Mouse (Mus musculus) liver, embryonic 12.5 days (tissue): ENCODE data around the gene Kcna6. TPM values are rescaled to one million over a fixed set of nuclear protein-coding genes. Genes with fewer than 3 reads are reported as not detected.

Source experiments
- ATAC-seq: fragments of 200-750 bp; cut with Nextera tagmentation; 2 replicates; pipeline ENCODE4 v1.8.0; 2017; ENCODE audit warnings: moderate number of reproducible peaks, mild to moderate bottlenecking, moderate library complexity
- H3K27ac ChIP-seq: fragments of 300-500 bp; sonication (generic); 2 replicates; pipeline ENCODE4 v1.5.1; 2016; ENCODE audit warnings: mild to moderate bottlenecking
- H3K27me3 ChIP-seq: fragments of 300-500 bp; sonication (generic); replicated peaks from 2 replicates; pipeline ENCODE4 v1.6.1; 2016; ENCODE audit warnings: mild to moderate bottlenecking, moderate library complexity
- H3K36me3 ChIP-seq: fragments of 300-500 bp; sonication (generic); 2 replicates; pipeline ENCODE4 v1.6.1; 2016; ENCODE audit warnings: mild to moderate bottlenecking, moderate library complexity
- H3K4me1 ChIP-seq: fragments of 300-500 bp; sonication (generic); 2 replicates; pipeline ENCODE4 v1.6.1; 2016
- H3K4me2 ChIP-seq: fragments of 300-500 bp; sonication (generic); 2 replicates; pipeline ENCODE4 v1.6.1; 2016; ENCODE audit warnings: mild to moderate bottlenecking, moderate library complexity
- H3K4me3 ChIP-seq: fragments of 300-500 bp; sonication (generic); 2 replicates; pipeline ENCODE4 v1.5.1; 2016; ENCODE audit warnings: mild to moderate bottlenecking, moderate library complexity
- H3K9ac ChIP-seq: fragments of 300-500 bp; sonication (generic); 2 replicates; pipeline ENCODE4 v1.6.1; 2016; ENCODE audit warnings: mild to moderate bottlenecking, moderate library complexity
- H3K9me3 ChIP-seq: fragments of 300-500 bp; sonication (generic); replicated peaks from 2 replicates; pipeline ENCODE4 v1.6.1; 2016; ENCODE audit warnings: mild to moderate bottlenecking, moderate library complexity
- WGBS: fragments of 180-500 bp; shearing (Covaris S2); methylation state at CpG from one replicate; pipeline ENCODE4 v1.1.7; 2016; ENCODE audit not compliant: insufficient replicate concordance; 5-methylcytosine and 5-hydroxymethylcytosine counted together
- polyA plus RNA-seq: library from polyadenylated mRNA; unstranded; fragments of >200 nt; fragmentation: Nextera tagmentation; extraction: Ambion mirVana; gene quantifications from 2 replicates; pipeline ENCODE4 v1.2.1, GENCODE M21; 2016

Kcna6 gene
- polyA plus RNA-seq, 1 experiment from 2014 or later: 0.45 TPM

DNA sequence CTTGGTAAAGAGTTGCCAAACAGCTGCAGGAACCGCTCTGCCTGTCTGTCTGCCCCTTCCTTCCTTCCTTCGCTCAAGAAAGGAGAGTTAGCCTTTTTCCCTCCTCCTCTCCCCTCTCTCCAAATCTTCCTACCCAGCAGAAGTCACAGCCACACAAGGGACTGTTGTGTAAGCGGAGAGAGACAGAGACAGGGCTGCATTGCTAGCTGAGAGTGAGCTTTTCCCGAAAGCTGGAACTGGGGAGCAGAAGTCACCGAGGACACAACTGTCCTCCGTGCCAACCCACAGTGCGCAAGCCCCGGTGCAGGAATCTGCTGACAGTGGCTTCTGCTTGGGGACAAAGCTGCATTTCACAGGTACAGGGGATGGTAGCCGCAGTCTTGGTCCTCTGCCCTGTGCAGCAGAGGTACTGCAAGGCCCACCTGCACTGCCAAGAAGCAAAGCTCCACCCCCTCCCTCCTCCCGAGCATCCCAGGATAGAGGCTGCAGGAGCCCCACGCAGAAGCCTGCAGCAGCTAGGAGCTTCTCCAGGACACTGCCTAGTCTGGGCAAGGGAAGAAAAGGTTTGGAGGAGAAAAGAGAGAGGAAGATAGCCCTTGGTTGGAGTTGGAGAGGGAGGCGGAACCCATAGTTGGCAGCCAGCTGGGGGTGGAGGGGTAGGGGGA, 21.9 kb downstream of the Kcna6 start:
- WGBS: 55% methylated on average over 12 of the region's 12 CpGs
- Histone ChIP-seq H3K9ac (no peak overlapping the region), H3K27ac (no peak overlapping the region), H3K36me3 (no peaks in the 10 kb centered on the region), H3K4me3 (no peak overlapping the region), H3K4me2 (no peak overlapping the region), H3K9me3 (no peaks in the 10 kb centered on the region), H3K4me1 (no peaks in the 10 kb centered on the region), H3K27me3 (0 out of 2 replicates have a peak, but pooled peaks cover 5% of the 10 kb centered on the region)
- ATAC-seq: no peak

DNA sequence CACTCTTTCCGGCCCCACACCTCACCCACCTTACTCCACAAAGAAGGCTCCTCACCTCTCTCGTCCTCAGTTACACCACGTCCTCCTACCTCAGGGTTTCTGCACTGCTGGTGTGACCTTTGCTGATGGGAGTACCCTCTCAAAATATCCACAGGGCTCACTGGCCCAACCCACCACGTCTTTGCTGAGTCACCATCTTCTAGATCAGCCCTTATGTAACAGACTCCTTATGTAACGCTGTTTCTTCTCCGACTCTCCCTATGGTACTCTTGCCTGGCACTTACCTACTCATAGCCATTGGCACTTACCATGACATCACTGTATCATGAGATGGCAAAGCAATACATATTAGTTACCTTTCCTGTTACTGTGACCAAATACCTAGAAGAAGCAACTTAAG, 27.9 kb downstream of the Kcna6 start:
- H3K9ac ChIP-seq: no peak overlapping the region
- WGBS: 63% methylated on average over 6 of the region's 6 CpGs
- H3K36me3 ChIP-seq: no peaks in the 10 kb centered on the region
- H3K4me1 ChIP-seq: no peaks in the 10 kb centered on the region
- no peak overlapping the region for H3K4me3 ChIP-seq
- no peaks in the 10 kb centered on the region for H3K27me3 ChIP-seq
- H3K4me2 ChIP-seq: no peak overlapping the region
- no peak overlapping the region for H3K27ac ChIP-seq
- H3K9me3 ChIP-seq: no peaks in the 10 kb centered on the region
- no peak for ATAC-seq

DNA sequence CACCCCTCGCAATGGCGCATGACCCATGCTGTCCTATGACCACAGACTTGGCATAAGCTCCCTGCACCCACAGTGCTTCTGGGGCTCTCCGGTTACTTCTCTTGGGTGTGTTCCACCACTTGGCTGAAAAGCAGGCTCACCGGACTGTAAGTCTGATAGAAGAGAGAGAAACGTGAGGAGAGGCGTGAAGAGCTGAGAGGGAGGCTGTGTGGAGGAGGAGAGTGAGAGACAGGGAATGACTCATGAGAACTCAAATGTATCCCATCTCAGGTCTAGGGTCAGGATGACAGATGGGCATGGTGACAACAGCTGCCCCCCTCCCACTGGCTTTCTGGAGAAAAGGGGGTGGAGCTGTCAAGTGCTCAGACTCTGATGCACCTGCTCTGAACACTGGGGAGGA, 34.5 kb downstream of the Kcna6 start:
- H3K4me2 ChIP-seq: no peak overlapping the region
- H3K9me3 ChIP-seq: no peaks in the 10 kb centered on the region
- ATAC-seq: no peak
- H3K27me3 ChIP-seq: peaks cover 18% of the 10 kb centered on the region; the same call in 1 of the 2 replicates
- H3K4me1 ChIP-seq: no peaks in the 10 kb centered on the region
- H3K4me3 ChIP-seq: no peak overlapping the region
- H3K36me3 ChIP-seq: no peaks in the 10 kb centered on the region
- H3K9ac ChIP-seq: no peak overlapping the region
- 51% methylated on average over 6 of the region's 6 CpGs for WGBS
- no peak overlapping the region for H3K27ac ChIP-seq

DNA sequence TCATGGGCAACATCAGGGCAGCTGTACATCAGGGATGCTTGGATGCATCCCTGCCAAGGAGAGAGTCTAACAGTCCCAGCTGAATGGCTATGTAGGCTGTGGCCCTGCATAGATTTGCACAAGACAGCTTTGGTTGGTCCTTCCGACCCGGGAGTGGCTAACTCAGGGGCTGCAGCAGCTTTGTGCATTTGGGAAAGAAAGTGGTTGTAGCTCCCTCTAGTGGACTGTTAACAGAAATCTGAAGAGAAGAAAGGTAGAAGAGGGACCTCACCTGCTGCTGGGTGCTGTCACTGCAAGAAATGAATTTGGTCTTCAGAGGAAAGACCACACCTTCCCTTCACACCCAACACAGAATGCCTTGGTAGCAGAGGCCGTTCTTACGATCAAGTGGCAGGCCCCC, 36.0 kb downstream of the Kcna6 start:
- no peak overlapping the region for H3K4me2 ChIP-seq
- 24% methylated on average over 4 of the region's 4 CpGs for WGBS
- H3K4me3 ChIP-seq: no peak overlapping the region
- ATAC-seq: no peak
- no peak overlapping the region for H3K9ac ChIP-seq
- no peaks in the 10 kb centered on the region for H3K4me1 ChIP-seq
- no peaks in the 10 kb centered on the region for H3K9me3 ChIP-seq
- H3K27ac ChIP-seq: no peak overlapping the region
- no peaks in the 10 kb centered on the region for H3K36me3 ChIP-seq
- peaks cover 27% of the 10 kb centered on the region; the same call in 1 of the 2 replicates for H3K27me3 ChIP-seq

DNA sequence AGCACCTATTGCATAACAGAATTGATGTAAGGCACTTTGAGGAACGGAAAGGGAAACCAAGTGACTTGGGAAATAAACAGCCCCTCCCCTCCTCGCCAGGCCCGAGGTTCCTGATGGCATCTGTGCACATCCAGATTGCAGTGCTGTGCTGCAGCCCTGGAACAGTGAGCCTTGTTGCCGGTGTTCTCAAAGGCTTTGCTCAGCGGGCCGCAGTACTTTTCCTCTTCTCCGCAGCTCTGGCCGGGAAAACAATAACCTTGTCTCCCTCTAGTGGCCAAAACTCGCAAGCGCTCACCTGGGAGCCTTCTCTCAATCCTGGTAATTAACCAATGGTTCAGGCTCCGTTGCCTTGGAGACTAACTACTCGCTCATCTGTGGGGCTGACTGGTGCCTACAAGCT, 38.4 kb downstream of the Kcna6 start:
- Histone ChIP-seq H3K27me3 (peaks cover 27% of the 10 kb centered on the region; the same call in 1 of the 2 replicates), H3K27ac (no peak overlapping the region), H3K9ac (no peak overlapping the region), H3K4me1 (no peaks in the 10 kb centered on the region), H3K9me3 (no peaks in the 10 kb centered on the region), H3K4me3 (no peak overlapping the region), H3K4me2 (peak overlapping the region; percentile 33; the same call in 1 of the 2 replicates), H3K36me3 (no peaks in the 10 kb centered on the region)
- ATAC-seq: no peak
- WGBS: 3% methylated on average over 12 of the region's 12 CpGs

DNA sequence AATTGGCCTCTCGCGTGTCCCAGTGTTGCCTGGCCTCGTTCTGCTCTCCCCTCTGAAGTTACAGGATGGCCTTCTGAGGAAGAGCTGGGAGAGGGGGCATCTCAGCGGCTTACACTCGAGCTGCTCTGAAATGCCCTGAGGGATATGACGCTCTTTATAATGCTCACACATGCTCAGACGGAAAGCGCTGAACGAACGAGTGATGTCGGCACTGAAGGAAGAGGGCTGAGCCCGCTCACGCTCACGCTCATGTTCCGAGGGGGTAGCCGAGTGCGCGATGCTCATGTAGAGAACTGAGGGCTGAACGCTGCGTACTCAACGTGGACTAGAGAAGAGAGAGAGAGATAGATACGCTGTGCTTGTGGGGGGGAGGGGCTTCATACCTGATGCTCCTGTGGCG, 39.3 kb downstream of the Kcna6 start:
- WGBS: 60% methylated on average over 23 of the region's 23 CpGs
- no peak for ATAC-seq

DNA sequence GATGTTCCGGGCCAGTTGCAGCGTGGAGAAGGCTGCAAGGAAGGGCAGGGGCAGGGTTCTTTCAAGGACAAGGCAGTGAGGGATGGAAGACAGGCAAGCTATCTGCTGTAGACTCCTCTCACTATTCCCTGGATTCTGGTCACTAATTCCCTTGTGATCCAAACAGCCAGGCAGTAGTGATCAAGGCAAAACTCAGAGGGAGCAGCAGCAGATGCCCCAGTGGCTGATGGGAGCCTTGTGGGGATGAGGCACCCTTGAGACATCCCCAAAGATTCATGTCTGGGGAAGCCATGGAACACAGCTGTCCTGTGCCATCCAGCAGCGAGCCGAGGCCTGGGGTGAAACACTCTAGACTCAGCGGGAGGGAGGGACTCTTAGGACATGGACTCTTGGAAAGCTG, 40.5 kb downstream of the Kcna6 start:
- H3K4me2 ChIP-seq: no peak overlapping the region
- peaks cover 25% of the 10 kb centered on the region; the same call in 1 of the 2 replicates for H3K27me3 ChIP-seq
- H3K9ac ChIP-seq: no peak overlapping the region
- no peak for ATAC-seq
- no peak overlapping the region for H3K4me3 ChIP-seq
- H3K36me3 ChIP-seq: no peaks in the 10 kb centered on the region
- 62% methylated on average over 5 of the region's 5 CpGs for WGBS
- H3K27ac ChIP-seq: no peak overlapping the region
- H3K4me1 ChIP-seq: no peaks in the 10 kb centered on the region
- H3K9me3 ChIP-seq: no peaks in the 10 kb centered on the region

More for the DNA sequence above, 39.3 kb downstream of the Kcna6 start:
- Histone ChIP-seq H3K27me3 (peaks cover 27% of the 10 kb centered on the region; the same call in 1 of the 2 replicates), H3K9me3 (no peaks in the 10 kb centered on the region), H3K27ac (no peak overlapping the region), H3K9ac (no peak overlapping the region), H3K4me2 (no peak overlapping the region), H3K4me3 (no peak overlapping the region), H3K36me3 (no peaks in the 10 kb centered on the region), H3K4me1 (no peaks in the 10 kb centered on the region)

DNA sequence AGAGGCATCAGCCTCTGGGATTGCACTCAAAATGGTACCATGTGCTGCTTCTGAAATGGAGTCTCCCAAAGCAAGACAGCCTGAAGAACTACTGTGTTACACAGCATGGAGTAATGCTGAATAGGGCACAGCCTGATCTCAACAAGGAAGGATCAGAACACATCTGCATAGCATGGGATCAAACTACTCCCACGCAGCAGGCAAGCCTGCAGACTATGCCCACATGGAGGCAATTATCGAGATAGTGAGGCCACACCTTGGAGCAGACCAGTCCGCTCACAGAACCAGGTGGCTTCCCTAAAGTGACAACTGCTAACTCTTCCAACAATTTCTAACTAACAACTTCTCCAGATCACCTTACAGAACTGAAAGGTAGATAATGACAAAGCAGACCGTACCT, 53.4 kb downstream of the Kcna6 start:
- 69% methylated on average over 4 of the region's 4 CpGs for WGBS
- no peak overlapping the region for H3K4me3 ChIP-seq
- H3K27ac ChIP-seq: no peak overlapping the region
- H3K27me3 ChIP-seq: no peaks in the 10 kb centered on the region
- H3K36me3 ChIP-seq: no peaks in the 10 kb centered on the region
- no peak overlapping the region for H3K4me2 ChIP-seq
- no peaks in the 10 kb centered on the region for H3K4me1 ChIP-seq
- H3K9ac ChIP-seq: no peak overlapping the region
- H3K9me3 ChIP-seq: no peaks in the 10 kb centered on the region
- ATAC-seq: no peak

DNA sequence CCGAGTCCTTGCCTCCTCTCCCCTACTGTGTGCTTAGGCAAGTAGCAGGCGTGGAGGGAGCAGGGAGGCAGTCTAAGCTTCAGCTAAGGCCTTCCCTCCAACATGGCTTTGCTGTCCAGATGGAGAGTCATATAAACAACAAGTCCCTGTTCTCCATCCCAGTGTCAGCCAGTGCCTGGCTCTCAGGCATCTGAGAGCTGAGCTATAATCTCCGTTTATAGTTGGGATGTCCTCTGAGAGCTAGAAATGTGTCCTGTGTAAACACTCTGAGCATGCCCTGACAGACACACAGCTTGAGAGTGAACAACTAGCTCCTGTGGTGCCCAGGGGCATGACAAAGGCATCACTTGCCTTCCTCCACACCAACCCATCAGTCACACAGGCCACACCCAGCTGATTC, 55.3 kb downstream of the Kcna6 start:
- ATAC-seq: no peak
- no peaks in the 10 kb centered on the region for H3K27me3 ChIP-seq
- WGBS: 62% methylated on average over 3 of the region's 3 CpGs

DNA sequence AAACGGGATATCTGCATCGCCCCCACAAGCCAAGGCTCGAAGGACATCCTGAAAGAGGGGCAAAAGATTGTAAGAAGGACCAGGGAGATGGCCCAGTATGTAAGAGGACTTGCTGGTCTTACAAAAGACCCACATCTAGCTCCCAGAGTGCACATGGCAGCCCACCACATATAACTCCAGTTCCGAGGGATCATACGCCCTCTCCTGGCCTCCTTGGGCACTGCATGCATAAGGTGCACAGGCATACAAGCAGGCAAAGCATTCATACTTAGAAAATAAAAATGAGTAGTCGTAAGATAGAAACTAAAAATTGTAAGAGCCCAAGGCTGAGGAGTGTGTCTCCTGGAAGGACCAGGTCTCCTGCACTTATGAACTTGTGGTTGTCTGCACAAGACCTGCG, 61.5 kb downstream of the Kcna6 start:
- Histone ChIP-seq H3K4me1 (no peaks in the 10 kb centered on the region), H3K4me3 (no peak overlapping the region), H3K27ac (no peak overlapping the region), H3K9ac (no peak overlapping the region), H3K36me3 (no peaks in the 10 kb centered on the region), H3K4me2 (no peak overlapping the region), H3K9me3 (no peaks in the 10 kb centered on the region), H3K27me3 (peaks cover 8% of the 10 kb centered on the region; the same call in 1 of the 2 replicates)
- no peak for ATAC-seq
- WGBS: 56% methylated on average over 7 of the region's 7 CpGs

More for the DNA sequence above, 55.3 kb downstream of the Kcna6 start:
- Histone ChIP-seq H3K4me3 (no peak overlapping the region), H3K9ac (no peak overlapping the region), H3K36me3 (no peaks in the 10 kb centered on the region), H3K4me1 (no peaks in the 10 kb centered on the region), H3K4me2 (no peak overlapping the region), H3K9me3 (no peaks in the 10 kb centered on the region), H3K27ac (no peak overlapping the region)

DNA sequence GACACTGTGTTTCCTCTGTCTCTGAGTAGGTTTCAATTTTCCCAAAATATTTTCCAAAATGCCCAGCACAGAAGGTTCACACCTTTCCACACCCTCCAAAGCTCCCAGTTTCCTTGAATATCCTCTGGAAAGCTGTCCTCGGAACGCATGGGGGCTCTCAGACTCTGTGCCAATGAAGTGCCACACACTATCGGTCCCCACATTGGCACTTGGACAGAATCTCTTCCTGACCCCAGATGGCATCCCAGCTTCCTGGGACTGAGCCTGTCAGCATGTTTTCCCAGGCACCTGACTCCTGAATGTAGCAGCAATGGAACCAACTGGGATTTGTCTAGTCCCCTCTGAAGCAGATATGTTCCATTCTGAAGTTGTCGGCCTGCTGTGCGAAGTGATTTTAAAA, 73.5 kb downstream of the Kcna6 start:
- peaks cover 9% of the 10 kb centered on the region; the same call in 1 of the 2 replicates for H3K27me3 ChIP-seq
- no peak overlapping the region for H3K4me2 ChIP-seq
- H3K9me3 ChIP-seq: no peaks in the 10 kb centered on the region
- no peaks in the 10 kb centered on the region for H3K36me3 ChIP-seq
- H3K27ac ChIP-seq: no peak overlapping the region
- H3K4me3 ChIP-seq: no peak overlapping the region
- H3K4me1 ChIP-seq: no peaks in the 10 kb centered on the region
- H3K9ac ChIP-seq: no peak overlapping the region
- WGBS: 77% methylated on average over 5 of the region's 5 CpGs
- no peak for ATAC-seq

DNA sequence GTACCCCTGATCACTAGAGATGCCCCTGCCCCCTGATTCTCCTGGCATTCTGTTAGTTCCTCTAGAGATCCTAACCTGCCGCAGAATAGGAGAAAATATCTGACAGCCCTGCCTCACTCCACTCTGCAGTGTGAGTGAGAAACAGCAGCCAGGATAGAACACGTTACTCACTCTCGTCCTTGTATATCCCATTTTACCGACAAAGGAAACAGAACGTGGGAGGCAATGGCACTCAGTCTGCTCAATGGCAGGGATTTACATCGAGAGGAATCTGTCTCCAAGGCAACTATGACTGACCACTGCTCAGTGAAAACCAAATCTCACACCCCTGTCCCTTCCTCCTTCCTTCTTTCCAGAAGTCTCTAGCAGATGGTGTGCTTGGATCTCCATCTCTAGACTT, 74.4 kb downstream of the Kcna6 start:
- Histone ChIP-seq H3K27me3 (peaks cover 11% of the 10 kb centered on the region; the same call in 1 of the 2 replicates), H3K36me3 (no peaks in the 10 kb centered on the region), H3K4me1 (no peaks in the 10 kb centered on the region), H3K9me3 (no peaks in the 10 kb centered on the region), H3K4me2 (no peak overlapping the region), H3K4me3 (no peak overlapping the region), H3K9ac (no peak overlapping the region), H3K27ac (no peak overlapping the region)
- no peak for ATAC-seq
- 62% methylated on average over 6 of the region's 6 CpGs for WGBS

DNA sequence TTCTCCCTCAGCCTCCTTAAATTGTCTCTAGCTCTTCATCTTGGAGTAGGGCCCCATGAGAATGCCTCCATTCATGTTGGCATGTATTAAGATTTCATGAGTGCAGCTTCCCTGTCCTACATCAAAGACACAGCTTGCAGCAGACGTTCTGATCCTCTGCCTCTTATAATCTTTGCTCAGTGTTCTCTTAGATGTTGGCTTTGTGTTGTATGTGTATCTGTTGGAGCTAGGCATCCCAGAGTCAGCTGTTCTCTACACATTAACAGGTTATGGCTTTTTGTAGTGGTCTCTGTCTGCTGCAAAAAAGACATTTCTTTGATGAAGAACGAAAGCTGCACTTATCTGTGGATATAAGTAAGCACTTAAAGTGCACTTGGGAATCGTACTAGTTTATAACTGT, 75.9 kb downstream of the Kcna6 start:
- no peaks in the 10 kb centered on the region for H3K9me3 ChIP-seq
- 68% methylated on average over 3 of the region's 3 CpGs for WGBS
- no peaks in the 10 kb centered on the region for H3K4me1 ChIP-seq
- no peak overlapping the region for H3K4me3 ChIP-seq
- H3K4me2 ChIP-seq: no peak overlapping the region
- no peak overlapping the region for H3K9ac ChIP-seq
- H3K27me3 ChIP-seq: peaks cover 12% of the 10 kb centered on the region; the same call in 1 of the 2 replicates
- no peak for ATAC-seq
- H3K36me3 ChIP-seq: no peaks in the 10 kb centered on the region
- H3K27ac ChIP-seq: no peak overlapping the region
